Mouse (Mus musculus) stomach, embryonic 16.5 days (tissue): ENCODE measurements at regions not wholly inside any gene's neighbourhood (a gene's known extent, or its start where the extent isn't known, plus 50 kb on each side); places are given as distances from the start of the nearest gene placed in this dataset.

Source experiments
- ATAC-seq: fragments of 200-750 bp; cut with Nextera tagmentation; 2 replicates; pipeline ENCODE4 v1.8.0; 2017; ENCODE audit warnings: moderate number of reproducible peaks, moderate TSS enrichment; ENCODE audit not compliant: insufficient read depth, low FRiP score
- H3K27ac ChIP-seq: fragments of 300-500 bp; sonication (generic); 2 replicates; pipeline ENCODE4 v1.5.1; 2014; ENCODE audit warnings: low read length
- H3K27me3 ChIP-seq: fragments of 300-500 bp; sonication (generic); 2 replicates; pipeline ENCODE4 v1.6.1; 2014; ENCODE audit warnings: low read length, control low read depth, mixed read lengths; ENCODE audit not compliant: control insufficient read depth, insufficient read depth
- H3K36me3 ChIP-seq: fragments of 300-500 bp; sonication (generic); 2 replicates; pipeline ENCODE4 v1.6.1; 2014; ENCODE audit warnings: low read length; ENCODE audit not compliant: control insufficient read depth, insufficient read depth
- H3K4me1 ChIP-seq: fragments of 300-500 bp; sonication (generic); 2 replicates; pipeline ENCODE4 v1.6.1; 2014; ENCODE audit warnings: low read length, control low read depth, mixed read lengths; ENCODE audit not compliant: control insufficient read depth, insufficient read depth
- H3K4me2 ChIP-seq: fragments of 300-500 bp; sonication (generic); 2 replicates; pipeline ENCODE4 v1.6.1; 2014; ENCODE audit warnings: low read depth, low read length, mixed read lengths
- H3K4me3 ChIP-seq: fragments of 300-500 bp; sonication (generic); replicated peaks from 2 replicates; pipeline ENCODE4 v1.5.1; 2014; ENCODE audit warnings: mild to moderate bottlenecking, low read length
- H3K9ac ChIP-seq: fragments of 300-500 bp; sonication (generic); 2 replicates; pipeline ENCODE4 v1.6.1; 2014; ENCODE audit warnings: low read length
- H3K9me3 ChIP-seq: fragments of 300-500 bp; sonication (generic); replicated peaks from 2 replicates; pipeline ENCODE4 v1.6.1; 2016; ENCODE audit warnings: low read length, control low read depth; ENCODE audit not compliant: control insufficient read depth
- WGBS: fragments of 180-500 bp; shearing (Covaris S2); extraction: QIAGEN DNeasy Blood & Tissue Kit; methylation state at CpG from one replicate; pipeline ENCODE4 v1.1.7; 2014; 5-methylcytosine and 5-hydroxymethylcytosine counted together

DNA sequence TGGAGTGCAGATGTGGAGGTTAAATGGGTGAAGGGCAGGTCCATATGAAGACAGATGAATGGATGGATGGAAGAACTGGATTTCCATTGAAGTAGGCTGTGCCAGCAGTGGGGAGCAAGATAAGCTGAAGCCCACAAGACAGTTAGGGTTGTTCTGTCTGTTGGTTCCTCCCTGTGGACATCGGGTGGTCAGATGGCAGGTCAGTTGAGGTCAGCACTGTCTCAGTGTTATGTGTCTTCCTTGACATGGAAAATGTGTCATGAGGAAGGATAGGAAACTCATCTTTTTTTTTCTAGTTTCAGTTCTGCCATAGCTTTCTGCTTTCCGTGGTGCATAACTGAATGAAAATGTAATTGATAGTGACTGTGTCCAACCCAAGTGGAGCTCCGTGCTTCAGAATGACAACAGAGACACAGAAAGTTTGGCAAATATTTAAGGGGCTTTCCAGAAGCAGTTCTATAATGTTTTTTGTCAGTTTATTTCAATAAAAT lies 297.2 kb downstream of the Ankrd50 start:
- H3K4me1 ChIP-seq: no peaks in the 10 kb centered on the region
- no peak overlapping the region for H3K4me2 ChIP-seq
- 72% methylated on average over 3 of the region's 3 CpGs for WGBS
- no peaks in the 10 kb centered on the region for H3K27me3 ChIP-seq
- no peak for ATAC-seq
- no peaks in the 10 kb centered on the region for H3K9me3 ChIP-seq
- H3K4me3 ChIP-seq: no peak overlapping the region
- H3K36me3 ChIP-seq: no peaks in the 10 kb centered on the region
- H3K9ac ChIP-seq: no peak overlapping the region
- no peak overlapping the region for H3K27ac ChIP-seq

- no peaks in the 10 kb centered on the region for H3K9me3 ChIP-seq
- H3K4me1 ChIP-seq: no peaks in the 10 kb centered on the region
- no peak overlapping the region for H3K4me2 ChIP-seq
- WGBS: 86% methylated on average over 1 of the region's 1 CpGs
- H3K27ac ChIP-seq: no peak overlapping the region
- H3K36me3 ChIP-seq: no peaks in the 10 kb centered on the region
- H3K4me3 ChIP-seq: no peak overlapping the region
- H3K9ac ChIP-seq: no peak overlapping the region
- ATAC-seq: no peak
- no peaks in the 10 kb centered on the region for H3K27me3 ChIP-seq
Measured at GRCm38 (mm10) chr3:38186503-38186902, 298.1 kb downstream of the Ankrd50 start.

DNA sequence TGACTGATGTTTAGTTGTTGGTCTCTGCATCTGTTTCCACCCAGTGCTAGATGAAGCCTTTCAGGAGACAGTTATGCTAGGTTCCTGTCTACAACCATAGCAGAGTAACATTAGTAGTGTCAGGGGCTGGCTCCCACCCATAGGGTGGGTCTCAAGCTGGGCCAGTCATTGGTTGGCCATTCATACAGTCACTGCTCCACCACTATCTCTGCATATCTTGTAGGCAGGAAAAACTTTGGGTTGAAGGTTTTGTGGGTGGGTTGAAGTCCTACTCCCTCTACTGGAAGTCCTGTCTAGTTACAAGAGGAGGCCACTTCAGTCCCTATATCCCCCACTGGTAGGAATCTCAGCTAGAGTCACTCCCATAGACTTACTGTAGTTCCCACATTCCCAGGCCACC lies 306.3 kb downstream of the Ankrd50 start:
- no peak for ATAC-seq
- Histone ChIP-seq H3K36me3 (no peaks in the 10 kb centered on the region), H3K27ac (no peak overlapping the region), H3K4me3 (no peak overlapping the region), H3K27me3 (no peaks in the 10 kb centered on the region), H3K9ac (no peak overlapping the region), H3K9me3 (no peaks in the 10 kb centered on the region), H3K4me2 (no peak overlapping the region), H3K4me1 (peaks cover 5% of the 10 kb centered on the region; the same call in 1 of the 2 replicates)

GRCm38 (mm10) chr3:38175946-38176345 lies 308.7 kb downstream of the Ankrd50 start:
- H3K27ac ChIP-seq: peak overlapping the region; percentile 42; the same call in 1 of the 2 replicates
- H3K9ac ChIP-seq: 0 out of 2 replicates have a peak overlapping the region, but pooled peaks have one; percentile 5
- H3K4me1 ChIP-seq: peaks cover 5% of the 10 kb centered on the region; the same call in 1 of the 2 replicates
- ATAC-seq: no peak
- H3K4me3 ChIP-seq: no peak overlapping the region
- H3K36me3 ChIP-seq: no peaks in the 10 kb centered on the region
- WGBS: 56% methylated on average over 12 of the region's 12 CpGs
- no peaks in the 10 kb centered on the region for H3K27me3 ChIP-seq
- no peaks in the 10 kb centered on the region for H3K9me3 ChIP-seq
- H3K4me2 ChIP-seq: peak overlapping the region; percentile 7; the same call in 1 of the 2 replicates

- no peaks in the 10 kb centered on the region for H3K36me3 ChIP-seq
- H3K27me3 ChIP-seq: no peaks in the 10 kb centered on the region
- no peak overlapping the region for H3K9ac ChIP-seq
- H3K27ac ChIP-seq: peak overlapping the region; percentile 57
- no peak overlapping the region for H3K4me2 ChIP-seq
- no peaks in the 10 kb centered on the region for H3K9me3 ChIP-seq
- peak; percentile 10; the same call in 1 of the 2 replicates for ATAC-seq
- peaks cover 5% of the 10 kb centered on the region; the same call in 1 of the 2 replicates for H3K4me1 ChIP-seq
- WGBS: 60% methylated on average over 8 of the region's 8 CpGs
- no peak overlapping the region for H3K4me3 ChIP-seq
Measured at GRCm38 (mm10) chr3:38174735-38175280, 309.8 kb downstream of the Ankrd50 start.

- Histone ChIP-seq H3K9ac (no peak overlapping the region), H3K4me2 (no peak overlapping the region), H3K9me3 (no peaks in the 10 kb centered on the region), H3K4me1 (peaks cover 11% of the 10 kb centered on the region), H3K27ac (no peak overlapping the region), H3K27me3 (no peaks in the 10 kb centered on the region), H3K36me3 (no peaks in the 10 kb centered on the region), H3K4me3 (no peak overlapping the region)
- ATAC-seq: peak; percentile 89
- WGBS: 31% methylated on average over 1 of the region's 1 CpGs
Measured at GRCm38 (mm10) chr3:38152408-38152807, 332.2 kb downstream of the Ankrd50 start.

GRCm38 (mm10) chr3:38151821-38152220 lies 332.8 kb downstream of the Ankrd50 start:
- Histone ChIP-seq H3K4me3 (no peak overlapping the region), H3K9ac (no peak overlapping the region), H3K27ac (peak overlapping the region; percentile 60), H3K4me2 (no peak overlapping the region), H3K36me3 (no peaks in the 10 kb centered on the region), H3K9me3 (no peaks in the 10 kb centered on the region), H3K4me1 (peaks cover 11% of the 10 kb centered on the region), H3K27me3 (no peaks in the 10 kb centered on the region)
- 51% methylated on average over 6 of the region's 6 CpGs for WGBS
- no peak for ATAC-seq

- Histone ChIP-seq H3K9ac (no peak overlapping the region), H3K4me1 (peaks cover 9% of the 10 kb centered on the region), H3K27ac (no peak overlapping the region), H3K27me3 (no peaks in the 10 kb centered on the region), H3K36me3 (no peaks in the 10 kb centered on the region), H3K9me3 (no peaks in the 10 kb centered on the region), H3K4me3 (no peak overlapping the region), H3K4me2 (no peak overlapping the region)
- ATAC-seq: no peak
- WGBS: 72% methylated on average over 2 of the region's 2 CpGs
Measured at GRCm38 (mm10) chr3:38146663-38147062, 338.0 kb downstream of the Ankrd50 start.

GRCm38 (mm10) chr3:38145444-38145843 lies 339.2 kb downstream of the Ankrd50 start:
- Histone ChIP-seq H3K4me2 (no peak overlapping the region), H3K4me1 (peaks cover 9% of the 10 kb centered on the region), H3K9me3 (no peaks in the 10 kb centered on the region), H3K27me3 (no peaks in the 10 kb centered on the region), H3K27ac (no peak overlapping the region), H3K36me3 (no peaks in the 10 kb centered on the region), H3K4me3 (no peak overlapping the region), H3K9ac (no peak overlapping the region)
- no peak; the same call in 1 of the 2 replicates for ATAC-seq
- 63% methylated on average over 2 of the region's 2 CpGs for WGBS
